Mouse (Mus musculus) intestine, embryonic 16.5 days (tissue): ENCODE measurements around the gene Zfp346. TPM values are rescaled to one million over a fixed set of nuclear protein-coding genes. Genes with fewer than 3 reads are reported as not detected.
"Not testable (repeated sequence)": the region's sequence is repeated elsewhere in the genome, so short reads cannot be mapped to it uniquely, and the experiment has no call there.

Experiments
- ATAC-seq: fragments of 200-750 bp; cut with Nextera tagmentation; 2 replicates; pipeline ENCODE4 v1.8.0; 2017; ENCODE audit warnings: moderate TSS enrichment, moderate library complexity
- H3K27ac ChIP-seq: fragments of 300-500 bp; sonication (generic); 2 replicates; pipeline ENCODE4 v1.5.1; 2014; ENCODE audit warnings: mild to moderate bottlenecking, low read length
- H3K27me3 ChIP-seq: fragments of 300-500 bp; sonication (generic); replicated peaks from 2 replicates; pipeline ENCODE4 v1.6.1; 2014; ENCODE audit warnings: low read length, control low read depth, mixed read lengths; ENCODE audit not compliant: control insufficient read depth, insufficient read depth
- H3K36me3 ChIP-seq: fragments of 300-500 bp; sonication (generic); 2 replicates; pipeline ENCODE4 v1.6.1; 2014; ENCODE audit warnings: low read length, control low read depth; ENCODE audit not compliant: control insufficient read depth, insufficient read depth
- H3K4me1 ChIP-seq: fragments of 300-500 bp; sonication (generic); 2 replicates; pipeline ENCODE4 v1.6.1; 2014; ENCODE audit warnings: low read length, control low read depth, mixed read lengths; ENCODE audit not compliant: control insufficient read depth, insufficient read depth
- H3K4me2 ChIP-seq: fragments of 300-500 bp; sonication (generic); 2 replicates; pipeline ENCODE4 v1.6.1; 2014; ENCODE audit warnings: low read depth, low read length, control low read depth
- H3K4me3 ChIP-seq: fragments of 300-500 bp; sonication (generic); 2 replicates; pipeline ENCODE4 v1.5.1; 2014; ENCODE audit warnings: mild to moderate bottlenecking, low read length
- H3K9ac ChIP-seq: fragments of 300-500 bp; sonication (generic); 2 replicates; pipeline ENCODE4 v1.6.1; 2014; ENCODE audit warnings: low read depth, low read length
- H3K9me3 ChIP-seq: fragments of 300-500 bp; sonication (generic); 2 replicates; pipeline ENCODE4 v1.6.1; 2016; ENCODE audit warnings: low read length, control low read depth; ENCODE audit not compliant: control insufficient read depth
- WGBS: fragments of 180-500 bp; shearing (Covaris S2); extraction: QIAGEN DNeasy Blood & Tissue Kit; methylation state at CpG from one replicate; pipeline ENCODE4 v1.1.7; 2014; 5-methylcytosine and 5-hydroxymethylcytosine counted together
- polyA plus RNA-seq: library from polyadenylated mRNA; unstranded; fragments of >200 nt; fragmentation: Nextera tagmentation; extraction: Ambion mirVana; gene quantifications from 2 replicates; pipeline ENCODE4 v1.2.1, GENCODE M21; 2015

Zfp346 gene
- 11.2 and 12.5 TPM in 2 replicates for polyA plus RNA-seq

GRCm38 (mm10) chr13:55105045-55105952 is at the start of gene Zfp346:
Gene Zfp346 (plus strand): TSS chr13:55105311.
- under 1% methylated on average over 64 of the region's 66 CpGs for WGBS
- peaks cover 6% of the 10 kb centered on the region for H3K4me1 ChIP-seq
- H3K4me3 ChIP-seq, result peak within 1 kb of the TSS; percentile 90
- H3K9ac ChIP-seq, result peak within 1 kb of the TSS; percentile 92
- peaks cover 6% of the 10 kb centered on the region; the same call in 1 of the 2 replicates for H3K36me3 ChIP-seq
- peak within 1 kb of the TSS; percentile 87 for H3K27ac ChIP-seq
- ATAC-seq, result peak; percentile 95
- H3K9me3 ChIP-seq, result no peaks in the 10 kb centered on the region
- no peaks in the 10 kb centered on the region for H3K27me3 ChIP-seq
- H3K4me2 ChIP-seq, result peak within 1 kb of the TSS; percentile 86

GRCm38 (mm10) chr13:55058042-55058441 is 47.1 kb upstream of the Zfp346 start:
- WGBS, result 96% methylated on average over 2 of the region's 2 CpGs
- Histone ChIP-seq H3K4me2 (no peak overlapping the region), H3K9ac (no peak overlapping the region), H3K27me3 (no peaks in the 10 kb centered on the region), H3K4me1 (no peaks in the 10 kb centered on the region), H3K9me3 (no peaks in the 10 kb centered on the region), H3K36me3 (peaks cover 7% of the 10 kb centered on the region; the same call in 1 of the 2 replicates), H3K4me3 (no peak overlapping the region), H3K27ac (no peak overlapping the region)
- ATAC-seq, result no peak

GRCm38 (mm10) chr13:55063276-55063675 is 41.8 kb upstream of the Zfp346 start:
- 86% methylated on average over 2 of the region's 2 CpGs for WGBS

GRCm38 (mm10) chr13:55069719-55070118 is 35.4 kb upstream of the Zfp346 start:
- no peak for ATAC-seq

More at GRCm38 (mm10) chr13:55063276-55063675, 41.8 kb upstream of the Zfp346 start:
- 0 out of 2 replicates have a peak, but pooled peaks cover under 1% of the 10 kb centered on the region for H3K36me3 ChIP-seq
- no peaks in the 10 kb centered on the region for H3K4me1 ChIP-seq
- no peaks in the 10 kb centered on the region for H3K9me3 ChIP-seq
- no peak overlapping the region for H3K4me3 ChIP-seq
- H3K4me2 ChIP-seq, result no peak overlapping the region
- no peak for ATAC-seq
- no peaks in the 10 kb centered on the region for H3K27me3 ChIP-seq
- no peak overlapping the region for H3K9ac ChIP-seq
- no peak overlapping the region for H3K27ac ChIP-seq

GRCm38 (mm10) chr13:55071322-55071721 is 33.8 kb upstream of the Zfp346 start:
- no peaks in the 10 kb centered on the region for H3K9me3 ChIP-seq
- ATAC-seq, result no peak
- H3K36me3 ChIP-seq, result no peaks in the 10 kb centered on the region
- no peak overlapping the region for H3K4me2 ChIP-seq
- H3K27me3 ChIP-seq, result no peaks in the 10 kb centered on the region
- H3K4me3 ChIP-seq, result no peak overlapping the region
- no peaks in the 10 kb centered on the region for H3K4me1 ChIP-seq
- H3K9ac ChIP-seq, result no peak overlapping the region
- H3K27ac ChIP-seq, result no peak overlapping the region
- 2% methylated on average over 3 of the region's 3 CpGs for WGBS

More at GRCm38 (mm10) chr13:55069719-55070118, 35.4 kb upstream of the Zfp346 start:
- Histone ChIP-seq H3K9ac (no peak overlapping the region), H3K4me3 (no peak overlapping the region), H3K9me3 (no peaks in the 10 kb centered on the region), H3K27me3 (no peaks in the 10 kb centered on the region), H3K4me2 (no peak overlapping the region), H3K36me3 (no peaks in the 10 kb centered on the region), H3K27ac (no peak overlapping the region), H3K4me1 (no peaks in the 10 kb centered on the region)
- 47% methylated on average over 7 of the region's 7 CpGs for WGBS

- Histone ChIP-seq H3K9me3 (no peaks in the 10 kb centered on the region), H3K4me2 (no peak overlapping the region), H3K4me1 (no peaks in the 10 kb centered on the region), H3K36me3 (no peaks in the 10 kb centered on the region), H3K4me3 (no peak overlapping the region), H3K27ac (no peak overlapping the region), H3K9ac (no peak overlapping the region), H3K27me3 (no peaks in the 10 kb centered on the region)
- no peak for ATAC-seq
- 67% methylated on average over 5 of the region's 5 CpGs for WGBS
These were observed 29.5 kb upstream of the Zfp346 start for GRCm38 (mm10) chr13:55075597-55075996.

- no peak overlapping the region for H3K9ac ChIP-seq
- 78% methylated on average over 4 of the region's 4 CpGs for WGBS
- no peak overlapping the region for H3K4me3 ChIP-seq
- H3K4me2 ChIP-seq, result no peak overlapping the region
- no peaks in the 10 kb centered on the region for H3K36me3 ChIP-seq
- ATAC-seq, result no peak
- H3K4me1 ChIP-seq, result no peaks in the 10 kb centered on the region
- no peaks in the 10 kb centered on the region for H3K9me3 ChIP-seq
- no peak overlapping the region for H3K27ac ChIP-seq
- H3K27me3 ChIP-seq, result no peaks in the 10 kb centered on the region
These were observed 12.5 kb upstream of the Zfp346 start for GRCm38 (mm10) chr13:55092588-55092987.

GRCm38 (mm10) chr13:55097841-55098240 is 7.3 kb upstream of the Zfp346 start:
- not testable (repeated sequence) for H3K27me3 ChIP-seq, H3K27ac ChIP-seq, H3K36me3 ChIP-seq, H3K9me3 ChIP-seq, H3K4me2 ChIP-seq, H3K4me1 ChIP-seq, H3K4me3 ChIP-seq, H3K9ac ChIP-seq, ATAC-seq
- 87% methylated on average over 3 of the region's 3 CpGs for WGBS

GRCm38 (mm10) chr13:55099066-55099725 is 5.9 kb upstream of the Zfp346 start:
- H3K9ac ChIP-seq, result peak overlapping the region; percentile 95
- no peaks in the 10 kb centered on the region for H3K36me3 ChIP-seq
- H3K4me2 ChIP-seq, result peak overlapping the region; percentile 69
- no peak for ATAC-seq
- peaks cover 7% of the 10 kb centered on the region; the same call in 1 of the 2 replicates for H3K4me1 ChIP-seq
- H3K27ac ChIP-seq, result peak overlapping the region; percentile 93; the same call in 1 of the 2 replicates
- no peaks in the 10 kb centered on the region for H3K27me3 ChIP-seq
- WGBS, result 28% methylated on average over 20 of the region's 20 CpGs
- H3K9me3 ChIP-seq, result no peaks in the 10 kb centered on the region
- peak overlapping the region; percentile 92 for H3K4me3 ChIP-seq
